Mouse (Mus musculus) layer of hippocampus, adult 9-10 months (tissue): ENCODE measurements around the gene Wdr70.
A peak's percentile ranks its signal among the peaks of the same experiment; 100 is the strongest.

Experiments
- DNase-seq: peaks from one replicate; pipeline ENCODE4 v3.0.0; 2022; ENCODE audit warnings: low spot score

Gene Wdr70

DNA sequence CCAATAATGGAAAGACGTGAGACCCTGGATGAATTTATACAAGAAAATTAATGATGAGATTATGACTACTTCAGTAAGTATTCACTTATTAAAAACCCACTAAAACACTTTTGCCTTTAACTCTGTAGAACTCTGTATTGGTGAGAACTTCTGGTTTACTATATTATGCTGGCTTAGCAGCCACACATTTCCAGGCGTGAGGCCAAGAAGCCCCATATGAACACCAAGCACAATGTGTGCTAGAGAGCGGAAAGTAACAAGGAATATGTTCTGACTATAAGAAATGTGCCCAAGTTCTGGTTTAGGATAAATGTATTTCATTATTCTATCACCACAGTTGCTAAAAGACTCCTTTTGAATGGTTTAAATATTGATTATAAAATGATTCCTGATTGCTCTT is 68.4 kb downstream of the Wdr70 start:
- peak; percentile 43 for DNase-seq

DNA sequence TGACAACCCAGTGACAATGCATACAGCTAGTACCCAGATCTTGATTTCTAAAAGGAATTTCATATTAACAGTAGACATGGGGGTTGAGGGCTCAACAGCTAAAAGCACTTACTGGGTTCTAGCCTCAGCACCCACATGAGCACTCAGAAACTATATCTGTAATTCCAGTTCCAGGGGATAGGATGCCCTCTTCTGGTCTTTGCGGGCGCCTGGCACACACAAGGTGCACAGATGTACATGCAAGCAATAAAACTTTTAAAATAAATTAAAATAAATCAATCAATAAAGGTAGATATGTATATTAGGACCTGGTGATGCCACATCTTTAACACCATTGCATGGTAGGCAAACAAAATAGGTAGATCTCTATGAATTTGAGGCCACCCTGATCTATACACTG is 71.5 kb downstream of the Wdr70 start:
- DNase-seq: no peak

GRCm38 (mm10) chr15:8011418-8011817 is 87.6 kb downstream of the Wdr70 start:
- no peak for DNase-seq

DNA sequence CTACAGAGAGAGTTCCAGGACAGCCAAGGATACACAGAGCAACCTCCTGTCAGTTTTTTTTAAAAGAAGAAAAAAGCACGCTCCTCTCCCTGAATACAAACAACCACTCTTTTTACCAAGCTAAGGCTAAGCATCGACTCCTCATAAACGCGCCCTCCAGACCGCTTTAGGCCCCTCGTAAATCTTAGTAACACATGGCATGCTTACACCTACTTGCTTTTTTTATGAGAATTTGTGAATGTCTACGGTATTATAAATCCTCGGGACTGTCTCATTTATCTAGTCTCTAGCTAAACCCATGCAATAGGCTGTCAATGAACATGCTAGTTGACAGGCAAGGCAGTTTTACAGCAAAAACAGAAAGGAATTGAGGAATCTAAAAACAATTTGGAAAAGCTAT is 91.6 kb downstream of the Wdr70 start:
- no peak for DNase-seq

DNA sequence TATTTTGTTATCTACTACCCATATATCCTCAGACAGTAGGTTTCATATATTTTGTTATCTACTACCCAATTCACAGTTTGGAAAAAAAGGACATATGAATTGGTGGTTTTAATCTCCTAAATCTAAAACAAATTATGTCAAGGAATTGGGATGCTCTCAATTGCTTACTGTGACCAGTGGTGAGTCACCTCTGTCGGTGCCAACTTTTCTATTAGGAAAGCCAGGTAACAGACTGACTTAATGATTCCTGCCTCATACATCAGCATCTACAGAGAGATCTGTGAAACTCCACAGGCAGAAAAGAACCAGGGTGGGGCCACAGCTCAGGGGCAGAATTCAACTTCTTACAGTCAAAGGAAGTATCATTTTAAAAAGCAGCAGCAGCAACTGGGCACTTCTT is 93.0 kb downstream of the Wdr70 start:
- DNase-seq: no peak

DNA sequence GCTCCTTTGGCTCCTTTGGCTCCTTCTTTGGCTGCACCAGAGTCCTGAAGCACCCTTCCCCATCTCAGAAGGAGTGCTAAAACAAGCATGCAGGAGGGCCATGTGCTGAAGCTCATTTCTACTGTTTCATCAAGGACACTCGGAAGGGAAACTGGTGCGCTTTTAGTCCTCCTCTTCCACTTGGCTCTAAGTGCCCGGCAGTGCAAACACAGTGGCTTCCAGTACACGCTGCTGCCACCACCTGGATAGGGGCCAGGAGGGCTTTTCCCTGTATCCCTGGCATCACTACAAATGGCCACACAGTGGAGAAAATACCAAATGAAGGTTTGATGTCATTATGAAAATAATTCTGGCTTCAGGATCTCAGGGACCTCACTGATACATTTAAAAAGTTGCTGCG is 93.5 kb downstream of the Wdr70 start:
- no peak for DNase-seq

DNA sequence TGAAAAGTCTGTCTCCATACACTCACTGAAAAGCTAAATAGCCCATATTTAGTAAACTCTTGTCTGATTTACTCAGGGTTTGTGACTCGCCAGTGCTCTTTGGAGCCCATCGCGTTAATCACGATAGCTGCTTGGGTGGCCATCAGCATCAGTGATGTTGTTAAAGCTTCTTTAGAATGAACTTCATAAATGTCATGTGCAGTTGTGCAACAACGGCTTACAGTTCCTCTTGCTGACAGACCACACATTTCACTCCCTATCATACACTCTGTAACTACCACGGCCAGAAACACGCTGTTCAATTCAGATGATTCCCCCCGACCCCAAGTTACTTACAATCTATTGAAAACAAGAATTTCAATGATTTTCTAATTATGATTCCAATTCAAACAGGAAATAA is 95.2 kb downstream of the Wdr70 start:
- DNase-seq: no peak

DNA sequence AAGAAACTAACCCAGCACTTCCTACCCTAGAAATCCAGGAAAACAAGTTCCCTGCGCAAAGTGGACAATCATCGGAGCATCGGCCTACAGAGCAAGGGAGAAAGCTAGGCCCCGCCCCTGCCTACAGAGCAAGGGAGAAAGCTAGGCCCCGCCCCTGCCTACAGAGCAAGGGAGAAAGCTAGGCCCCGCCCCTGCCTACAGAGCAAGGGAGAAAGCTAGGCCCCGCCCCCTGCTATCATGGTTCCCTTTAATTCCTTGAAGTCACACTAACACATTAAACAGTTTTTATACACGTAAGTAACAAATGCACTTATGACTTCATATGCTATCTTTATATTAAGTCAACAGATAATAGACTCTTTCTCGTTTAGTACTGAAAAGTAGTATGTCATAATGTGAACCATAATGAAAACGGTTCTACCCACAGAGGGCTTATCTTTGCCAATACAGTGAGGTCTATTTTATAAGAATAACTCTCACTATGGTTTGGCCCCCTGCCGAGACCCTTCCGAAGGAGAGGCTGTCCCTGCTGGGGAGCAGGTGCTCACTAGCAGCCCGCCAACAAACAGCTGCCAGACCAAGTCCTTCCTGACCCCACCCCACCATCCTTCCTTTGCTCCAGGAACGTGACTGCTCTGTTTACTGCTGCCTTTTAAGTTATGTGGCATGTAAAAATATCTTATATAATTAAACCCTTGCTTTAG is 100.0 kb downstream of the Wdr70 start:
- DNase-seq: no peak

GRCm38 (mm10) chr15:7998095-7998494 is 100.9 kb downstream of the Wdr70 start:
- DNase-seq: no peak

DNA sequence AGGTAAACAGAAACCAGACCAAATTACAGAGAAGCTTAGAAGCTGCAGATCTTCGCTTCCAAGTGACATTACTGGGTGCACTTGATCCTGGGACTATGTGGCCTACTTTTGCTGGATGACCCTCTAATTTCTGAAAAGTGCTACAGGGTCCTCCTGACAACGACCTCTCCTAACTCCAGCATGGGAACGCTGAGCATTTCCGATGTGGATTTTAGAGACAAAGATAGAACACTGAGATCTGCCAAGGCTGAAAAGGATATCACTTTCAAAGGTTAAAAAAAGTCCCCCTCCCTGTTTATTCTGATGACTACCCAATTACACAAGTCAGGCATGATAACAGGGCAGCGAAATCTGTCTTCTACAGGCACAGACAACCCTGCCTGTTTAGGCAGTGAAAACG is 105.3 kb downstream of the Wdr70 start:
- DNase-seq: no peak

GRCm38 (mm10) chr15:7990101-7990500 is 108.9 kb downstream of the Wdr70 start:
- DNase-seq: no peak

- DNase-seq: no peak
Measured at GRCm38 (mm10) chr15:7987374-7987773, 111.6 kb downstream of the Wdr70 start.

- no peak for DNase-seq
Measured at GRCm38 (mm10) chr15:7986274-7986673, 112.7 kb downstream of the Wdr70 start.

DNA sequence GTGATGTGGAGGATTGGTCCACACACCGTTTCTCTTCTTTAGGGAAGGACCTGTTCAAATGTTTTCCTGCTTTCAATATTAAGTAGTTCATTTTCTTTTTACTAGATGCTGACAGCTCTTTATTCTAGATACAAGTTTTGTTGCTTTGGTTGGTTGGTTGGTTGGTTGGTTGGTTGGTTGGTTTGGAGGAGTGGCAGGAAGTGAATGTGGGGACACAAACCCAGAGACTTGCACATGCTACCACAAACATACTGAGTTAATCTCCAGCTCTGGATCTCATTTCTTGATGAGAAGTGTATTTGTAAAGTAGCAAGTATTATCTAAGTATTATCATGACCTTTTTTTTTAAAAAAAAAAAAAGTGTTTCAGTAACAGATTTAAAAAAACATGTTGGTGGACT is 120.4 kb downstream of the Wdr70 start:
- DNase-seq: no peak

DNA sequence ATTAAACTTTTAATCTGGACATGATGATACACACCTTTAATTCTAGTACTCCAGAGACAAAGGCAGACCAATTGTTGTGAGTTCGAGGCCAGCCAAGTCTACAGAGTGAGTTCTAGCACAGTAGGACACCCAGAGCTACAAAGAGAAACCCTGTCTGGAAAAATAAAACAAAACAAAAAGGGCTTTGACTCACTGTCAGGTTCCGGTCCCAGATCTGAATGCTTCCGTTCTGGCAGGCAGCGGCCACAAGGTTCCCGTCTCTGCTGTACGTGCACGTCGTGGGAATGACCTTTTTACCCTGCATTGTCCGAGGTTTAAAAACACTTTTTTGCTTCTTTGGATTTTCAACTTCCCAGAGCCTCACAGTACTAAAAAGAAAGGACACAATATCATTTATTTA is 122.2 kb downstream of the Wdr70 start:
- no peak for DNase-seq

- no peak for DNase-seq
Measured at GRCm38 (mm10) chr15:7974368-7974767, 124.6 kb downstream of the Wdr70 start.

GRCm38 (mm10) chr15:7972528-7972927 is 126.5 kb downstream of the Wdr70 start:
- DNase-seq: peak; percentile 26

DNA sequence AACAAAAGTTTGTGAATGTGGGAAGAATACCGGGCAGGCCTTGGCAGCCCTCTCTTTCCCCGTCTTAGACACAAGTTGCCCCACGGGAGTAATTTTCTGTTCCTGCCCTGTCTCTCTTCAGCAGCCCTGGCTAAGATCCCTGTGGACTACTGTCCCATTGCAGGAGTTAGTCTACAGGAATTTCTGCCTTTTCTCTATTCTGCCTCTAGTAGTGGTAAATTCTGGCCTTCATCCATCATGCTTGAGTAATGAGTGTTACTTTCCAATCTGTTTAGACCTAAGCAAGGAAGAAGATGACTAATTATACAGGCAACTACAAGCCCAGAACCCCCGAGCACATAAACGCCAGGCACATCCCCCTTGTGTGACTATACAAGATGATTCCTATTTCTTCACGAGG is 136.2 kb downstream of the Wdr70 start:
- DNase-seq: no peak

DNA sequence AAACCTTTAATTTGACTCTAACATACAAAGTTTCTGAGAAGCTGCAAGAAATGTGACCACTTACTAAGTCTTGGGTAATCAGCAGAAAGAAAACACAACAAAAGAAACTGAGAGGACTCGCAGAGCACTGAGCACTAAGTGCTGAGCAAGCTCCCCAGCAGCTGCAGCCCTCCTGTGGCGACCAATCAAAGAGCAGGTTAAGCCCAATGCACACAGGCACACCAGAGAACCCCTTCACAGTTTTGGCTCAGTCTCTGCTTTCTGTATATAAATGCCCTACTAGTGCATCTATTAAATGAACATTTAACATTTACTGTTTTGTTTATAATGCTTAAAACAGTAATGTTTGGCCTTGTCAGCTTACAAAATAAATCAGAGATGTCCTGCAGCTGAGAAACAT is 137.5 kb downstream of the Wdr70 start:
- no peak for DNase-seq

DNA sequence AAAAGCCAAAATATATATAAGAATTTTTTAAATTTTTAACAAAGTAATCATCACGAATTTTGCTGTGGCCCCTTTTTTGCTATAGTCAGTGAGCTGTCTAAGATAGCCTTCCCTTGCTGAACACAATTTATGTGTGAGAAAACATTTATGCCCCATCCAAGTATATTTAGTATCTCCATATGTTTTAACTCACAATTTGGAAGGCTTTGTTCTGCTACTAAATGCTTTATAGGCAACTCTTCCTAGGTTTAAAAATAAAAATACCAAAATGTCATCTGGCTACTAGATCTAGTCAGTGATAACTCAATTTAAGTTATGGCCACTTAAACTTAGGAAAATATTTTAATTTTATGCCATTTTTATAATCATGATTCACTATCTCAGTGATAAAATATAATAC is 142.1 kb downstream of the Wdr70 start:
- no peak for DNase-seq

DNA sequence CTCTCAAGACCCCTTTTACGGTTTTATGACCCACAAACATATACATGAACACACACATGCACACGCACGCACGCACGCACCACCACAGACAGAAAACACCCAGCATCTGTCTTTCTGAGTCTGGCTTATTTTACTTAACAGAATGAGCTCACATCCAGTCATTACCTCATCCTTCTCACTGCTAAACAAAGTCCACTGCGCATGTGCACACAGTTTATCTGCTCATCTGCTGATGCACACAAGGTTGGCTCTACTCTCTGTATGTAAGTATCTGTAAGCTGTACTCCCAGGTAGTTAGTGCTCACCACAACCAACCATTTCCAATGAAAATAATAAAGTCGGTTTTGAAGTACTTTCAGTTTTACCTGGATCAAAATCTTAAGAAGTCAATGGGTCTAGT is 148.4 kb downstream of the Wdr70 start:
- no peak for DNase-seq

DNA sequence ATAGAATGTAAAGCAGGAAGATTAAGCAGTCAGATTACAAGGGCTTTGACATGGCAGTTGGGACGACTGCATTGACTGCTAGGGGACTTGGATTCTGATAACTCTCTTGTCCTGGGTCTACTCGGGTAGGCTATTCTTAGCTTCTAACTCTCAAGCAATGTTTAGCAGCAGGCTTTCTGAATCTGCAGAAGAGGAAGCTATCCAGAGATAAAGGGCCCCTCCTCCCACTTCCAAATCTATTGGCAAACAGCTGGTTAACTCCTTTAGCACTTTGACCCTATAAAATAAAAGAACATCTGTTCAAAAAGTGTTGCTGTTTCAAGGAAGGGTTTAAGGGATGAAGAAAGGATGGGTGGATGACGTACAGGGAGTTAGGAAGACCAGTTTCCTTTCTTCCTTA is 157.3 kb downstream of the Wdr70 start:
- DNase-seq: no peak

- DNase-seq: no peak
Measured at GRCm38 (mm10) chr15:7935571-7936165, 163.3 kb downstream of the Wdr70 start.

GRCm38 (mm10) chr15:7934580-7934979 is 164.4 kb downstream of the Wdr70 start:
- DNase-seq: no peak
